Mouse (Mus musculus) limb, embryonic 10.5 days (tissue): Measurements from ENCODE around the gene Fstl4. TPM values are rescaled to one million over a fixed set of nuclear protein-coding genes. Genes with fewer than 3 reads are reported as not detected.
A peak's percentile ranks its signal among the peaks of the same experiment; 100 is the strongest.

ENCODE experiments used
- DNase-seq: peaks from one replicate; pipeline ENCODE4 v3.0.0-alpha.2; 2017; ENCODE audit warnings: low spot score
- H3K27ac ChIP-seq: fragments of 300-500 bp; sonication (generic); 2 replicates; pipeline ENCODE4 v1.5.1; 2016; ENCODE audit warnings: mild to moderate bottlenecking
- H3K27me3 ChIP-seq: fragments of 300-500 bp; sonication (generic); 2 replicates; pipeline ENCODE4 v1.6.1; 2016; ENCODE audit warnings: low read depth, mild to moderate bottlenecking; ENCODE audit not compliant: poor library complexity, severe bottlenecking
- H3K36me3 ChIP-seq: fragments of 300-500 bp; sonication (generic); 2 replicates; pipeline ENCODE4 v1.6.1; 2016; ENCODE audit warnings: mild to moderate bottlenecking, moderate library complexity
- H3K4me1 ChIP-seq: fragments of 300-500 bp; sonication (generic); 2 replicates; pipeline ENCODE4 v1.6.1; 2016
- H3K4me3 ChIP-seq: fragments of 300-500 bp; sonication (generic); 2 replicates; pipeline ENCODE4 v1.5.1; 2016; ENCODE audit warnings: mild to moderate bottlenecking, moderate library complexity
- H3K9me3 ChIP-seq: fragments of 300-500 bp; sonication (generic); replicated peaks from 2 replicates; pipeline ENCODE4 v1.6.1; 2016; ENCODE audit warnings: mild to moderate bottlenecking
- WGBS: fragments of 180-500 bp; shearing (Covaris S2); methylation state at CpG from one replicate; pipeline ENCODE4 v1.1.7; 2016; 5-methylcytosine and 5-hydroxymethylcytosine counted together
- polyA plus RNA-seq: library from polyadenylated mRNA; unstranded; fragments of >200 nt; fragmentation: Nextera tagmentation; extraction: Ambion mirVana; gene quantifications from 2 replicates; pipeline ENCODE4 v1.2.1, GENCODE M21; 2016

The Fstl4 gene
- polyA plus RNA-seq, 1 experiment from 2014 or later = 0.13 TPM

- Histone ChIP-seq H3K36me3 (no peaks in the 10 kb centered on the region), H3K27ac (no peak overlapping the region), H3K27me3 (peaks cover 5% of the 10 kb centered on the region; the same call in 1 of the 2 replicates), H3K4me3 (no peak overlapping the region), H3K4me1 (peaks cover 37% of the 10 kb centered on the region), H3K9me3 (no peaks in the 10 kb centered on the region)
- no peak for DNase-seq
- 90% methylated on average over 9 of the region's 9 CpGs for WGBS
These were observed 332.4 kb downstream of the Fstl4 start for GRCm38 (mm10) chr11:53096871-53097270.

- DNase-seq = no peak
- Histone ChIP-seq H3K4me3 (no peak overlapping the region), H3K27me3 (peaks cover 5% of the 10 kb centered on the region; the same call in 1 of the 2 replicates), H3K36me3 (no peaks in the 10 kb centered on the region), H3K27ac (no peak overlapping the region), H3K9me3 (no peaks in the 10 kb centered on the region), H3K4me1 (peaks cover 35% of the 10 kb centered on the region)
- WGBS = 83% methylated on average over 8 of the region's 8 CpGs
These were observed 332.9 kb downstream of the Fstl4 start for GRCm38 (mm10) chr11:53097331-53097730.

GRCm38 (mm10) chr11:53097870-53098269 lies 333.4 kb downstream of the Fstl4 start:
- DNase-seq = no peak
- H3K27ac ChIP-seq = no peak overlapping the region
- H3K36me3 ChIP-seq = no peaks in the 10 kb centered on the region
- 93% methylated on average over 6 of the region's 6 CpGs for WGBS
- peaks cover 30% of the 10 kb centered on the region for H3K4me1 ChIP-seq
- H3K27me3 ChIP-seq = peaks cover 5% of the 10 kb centered on the region; the same call in 1 of the 2 replicates
- no peak overlapping the region for H3K4me3 ChIP-seq
- no peaks in the 10 kb centered on the region for H3K9me3 ChIP-seq

GRCm38 (mm10) chr11:53098780-53099198 lies 334.4 kb downstream of the Fstl4 start:
- Histone ChIP-seq H3K4me3 (no peak overlapping the region), H3K4me1 (peaks cover 27% of the 10 kb centered on the region), H3K9me3 (no peaks in the 10 kb centered on the region), H3K27me3 (peaks cover 5% of the 10 kb centered on the region), H3K27ac (no peak overlapping the region), H3K36me3 (no peaks in the 10 kb centered on the region)
- DNase-seq = no peak
- 82% methylated on average over 3 of the region's 3 CpGs for WGBS

GRCm38 (mm10) chr11:53099322-53099721 lies 334.9 kb downstream of the Fstl4 start:
- 94% methylated on average over 5 of the region's 5 CpGs for WGBS
- no peak for DNase-seq
- peaks cover 30% of the 10 kb centered on the region for H3K4me1 ChIP-seq
- no peak overlapping the region for H3K27ac ChIP-seq
- H3K36me3 ChIP-seq = no peaks in the 10 kb centered on the region
- no peak overlapping the region for H3K4me3 ChIP-seq
- H3K27me3 ChIP-seq = peaks cover 5% of the 10 kb centered on the region
- no peaks in the 10 kb centered on the region for H3K9me3 ChIP-seq

- H3K27me3 ChIP-seq = no peaks in the 10 kb centered on the region; the same call in 1 of the 2 replicates
- H3K4me1 ChIP-seq = peaks cover 39% of the 10 kb centered on the region
- H3K9me3 ChIP-seq = no peaks in the 10 kb centered on the region
- 87% methylated on average over 5 of the region's 5 CpGs for WGBS
- no peaks in the 10 kb centered on the region for H3K36me3 ChIP-seq
- DNase-seq = no peak
- H3K4me3 ChIP-seq = no peak overlapping the region
- no peak overlapping the region for H3K27ac ChIP-seq
These were observed 337.3 kb downstream of the Fstl4 start for GRCm38 (mm10) chr11:53101732-53102131.

- H3K36me3 ChIP-seq = no peaks in the 10 kb centered on the region
- H3K9me3 ChIP-seq = no peaks in the 10 kb centered on the region
- no peak overlapping the region for H3K4me3 ChIP-seq
- 78% methylated on average over 10 of the region's 10 CpGs for WGBS
- no peak overlapping the region for H3K27ac ChIP-seq
- peaks cover 45% of the 10 kb centered on the region for H3K4me1 ChIP-seq
- no peaks in the 10 kb centered on the region; the same call in 1 of the 2 replicates for H3K27me3 ChIP-seq
- DNase-seq = no peak
These were observed 339.3 kb downstream of the Fstl4 start for GRCm38 (mm10) chr11:53103601-53104325.

- H3K9me3 ChIP-seq = no peaks in the 10 kb centered on the region
- 38% methylated on average over 5 of the region's 5 CpGs for WGBS
- H3K4me1 ChIP-seq = peaks cover 59% of the 10 kb centered on the region
- no peak overlapping the region for H3K4me3 ChIP-seq
- no peaks in the 10 kb centered on the region for H3K36me3 ChIP-seq
- no peak for DNase-seq
- H3K27me3 ChIP-seq = no peaks in the 10 kb centered on the region; the same call in 1 of the 2 replicates
- peak overlapping the region; percentile 32; the same call in 1 of the 2 replicates for H3K27ac ChIP-seq
These were observed 343.3 kb downstream of the Fstl4 start for GRCm38 (mm10) chr11:53107706-53108105.

GRCm38 (mm10) chr11:53108798-53109197 lies 344.4 kb downstream of the Fstl4 start:
- Histone ChIP-seq H3K9me3 (no peaks in the 10 kb centered on the region), H3K36me3 (no peaks in the 10 kb centered on the region), H3K27ac (no peak overlapping the region), H3K27me3 (no peaks in the 10 kb centered on the region; the same call in 1 of the 2 replicates), H3K4me1 (peaks cover 58% of the 10 kb centered on the region), H3K4me3 (no peak overlapping the region)
- WGBS = 90% methylated on average over 6 of the region's 6 CpGs
- no peak for DNase-seq

GRCm38 (mm10) chr11:53109701-53110467 lies 345.4 kb downstream of the Fstl4 start:
- Histone ChIP-seq H3K4me1 (peaks cover 61% of the 10 kb centered on the region), H3K27me3 (no peaks in the 10 kb centered on the region), H3K27ac (no peak overlapping the region), H3K9me3 (no peaks in the 10 kb centered on the region), H3K36me3 (no peaks in the 10 kb centered on the region), H3K4me3 (no peak overlapping the region)
- WGBS = 81% methylated on average over 6 of the region's 6 CpGs
- no peak for DNase-seq

GRCm38 (mm10) chr11:53115711-53116110 lies 351.3 kb downstream of the Fstl4 start:
- H3K9me3 ChIP-seq = no peaks in the 10 kb centered on the region
- no peaks in the 10 kb centered on the region for H3K27me3 ChIP-seq
- no peak for DNase-seq
- no peaks in the 10 kb centered on the region for H3K36me3 ChIP-seq
- no peak overlapping the region for H3K27ac ChIP-seq
- WGBS = 86% methylated on average over 4 of the region's 4 CpGs
- no peak overlapping the region for H3K4me3 ChIP-seq
- peaks cover 28% of the 10 kb centered on the region for H3K4me1 ChIP-seq

GRCm38 (mm10) chr11:53116356-53116755 lies 351.9 kb downstream of the Fstl4 start:
- no peak overlapping the region for H3K4me3 ChIP-seq
- H3K36me3 ChIP-seq = no peaks in the 10 kb centered on the region
- DNase-seq = no peak
- H3K27ac ChIP-seq = peak overlapping the region; percentile 11
- H3K27me3 ChIP-seq = no peaks in the 10 kb centered on the region
- peaks cover 22% of the 10 kb centered on the region for H3K4me1 ChIP-seq
- no peaks in the 10 kb centered on the region for H3K9me3 ChIP-seq
- whole genome bisulfite sequencing = 61% methylated on average over 2 of the region's 2 CpGs
